Mouse (Mus musculus) midbrain, embryonic 14.5 days (tissue): ENCODE data around the gene Kat2a. TPM values are rescaled to one million over a fixed set of nuclear protein-coding genes. Genes with fewer than 3 reads are reported as not detected.
A peak's percentile ranks its signal among the peaks of the same experiment; 100 is the strongest.

Experiments
- ATAC-seq: fragments of 200-750 bp; cut with Nextera tagmentation; 2 replicates; pipeline ENCODE4 v1.8.0; 2017; ENCODE audit warnings: moderate number of reproducible peaks, moderate library complexity; ENCODE audit not compliant: low FRiP score, low TSS enrichment
- DNase-seq: peaks from one replicate; pipeline ENCODE4 v3.0.0-alpha.2; 2015
- H3K27ac ChIP-seq: fragments of 300-500 bp; sonication (generic); replicated peaks from 2 replicates; pipeline ENCODE4 v1.5.1; 2014; ENCODE audit warnings: mild to moderate bottlenecking, low read depth, low read length, moderate library complexity
- H3K27me3 ChIP-seq: fragments of 300-500 bp; sonication (generic); 2 replicates; pipeline ENCODE4 v1.6.1; 2014; ENCODE audit warnings: low read length, control low read depth, mixed read lengths; ENCODE audit not compliant: control insufficient read depth, insufficient read depth
- H3K36me3 ChIP-seq: fragments of 300-500 bp; sonication (generic); 2 replicates; pipeline ENCODE4 v1.6.1; 2014; ENCODE audit warnings: low read length, control low read depth; ENCODE audit not compliant: control insufficient read depth, insufficient read depth
- H3K4me1 ChIP-seq: fragments of 300-500 bp; sonication (generic); 2 replicates; pipeline ENCODE4 v1.6.1; 2014; ENCODE audit warnings: mild to moderate bottlenecking, antibody characterized with exemption, low read length, control low read depth; ENCODE audit not compliant: control insufficient read depth, insufficient read depth
- H3K4me2 ChIP-seq: fragments of 300-500 bp; sonication (generic); 2 replicates; pipeline ENCODE4 v1.6.1; 2014; ENCODE audit warnings: mild to moderate bottlenecking, low read length, moderate library complexity
- H3K4me3 ChIP-seq: fragments of 300-500 bp; sonication (generic); replicated peaks from 2 replicates; pipeline ENCODE4 v1.5.1; 2014; ENCODE audit warnings: low read depth, low read length
- H3K9ac ChIP-seq: fragments of 300-500 bp; sonication (generic); replicated peaks from 2 replicates; pipeline ENCODE4 v1.6.1; 2014; ENCODE audit warnings: mild to moderate bottlenecking, low read length, moderate library complexity
- H3K9me3 ChIP-seq: fragments of 300-500 bp; sonication (generic); 2 replicates; pipeline ENCODE4 v1.6.1; 2016; ENCODE audit warnings: low read length, control low read depth, mixed read lengths; ENCODE audit not compliant: control insufficient read depth
- WGBS: fragments of 180-500 bp; shearing (Covaris S2); extraction: QIAGEN DNeasy Blood & Tissue Kit; methylation state at CpG from one replicate; pipeline ENCODE4 v1.1.7; 2014; 5-methylcytosine and 5-hydroxymethylcytosine counted together
- polyA plus RNA-seq: library from polyadenylated mRNA; unstranded; fragments of >200 nt; fragmentation: Nextera tagmentation; extraction: Ambion mirVana; gene quantifications from 2 replicates; pipeline ENCODE4 v1.2.1, GENCODE M21; 2014

The Kat2a gene
- polyA plus RNA-seq, 1 experiment from 2014 or later, result 53.7 TPM

DNA sequence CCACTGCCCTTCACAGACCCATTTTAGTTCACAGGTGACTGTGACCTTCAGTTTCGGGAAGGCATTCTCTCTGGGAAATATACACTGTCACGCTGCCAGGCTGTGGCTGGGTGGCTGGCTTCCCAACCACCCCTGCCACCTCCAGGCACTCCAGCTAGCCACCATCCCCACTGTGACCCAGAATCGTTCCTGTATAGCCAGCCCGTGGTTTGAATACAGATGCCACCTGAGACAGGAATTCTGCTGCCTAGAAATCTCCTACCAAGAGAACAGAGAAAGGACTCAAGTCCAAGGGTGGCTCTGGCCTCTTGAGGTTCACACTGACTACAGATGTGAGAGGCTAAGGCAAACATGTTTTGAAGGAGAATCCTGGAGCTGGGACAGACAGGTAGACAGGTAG is 6.6 kb upstream of the Kat2a start:
- H3K9me3 ChIP-seq, result no peaks in the 10 kb centered on the region
- DNase-seq (no peak), ATAC-seq (no peak)
- no peak overlapping the region for H3K27ac ChIP-seq
- H3K36me3 ChIP-seq, result peaks cover 43% of the 10 kb centered on the region
- no peaks in the 10 kb centered on the region for H3K27me3 ChIP-seq
- H3K4me1 ChIP-seq, result peaks cover 6% of the 10 kb centered on the region
- WGBS, result 86% methylated on average over 4 of the region's 4 CpGs
- no peak overlapping the region for H3K4me2 ChIP-seq
- H3K9ac ChIP-seq, result no peak overlapping the region
- no peak overlapping the region for H3K4me3 ChIP-seq

- H3K4me1 ChIP-seq, result peaks cover 9% of the 10 kb centered on the region
- no peak for ATAC-seq
These were observed 6.2 kb upstream of the Kat2a start for GRCm38 (mm10) chr11:100718462-100718861.

DNA sequence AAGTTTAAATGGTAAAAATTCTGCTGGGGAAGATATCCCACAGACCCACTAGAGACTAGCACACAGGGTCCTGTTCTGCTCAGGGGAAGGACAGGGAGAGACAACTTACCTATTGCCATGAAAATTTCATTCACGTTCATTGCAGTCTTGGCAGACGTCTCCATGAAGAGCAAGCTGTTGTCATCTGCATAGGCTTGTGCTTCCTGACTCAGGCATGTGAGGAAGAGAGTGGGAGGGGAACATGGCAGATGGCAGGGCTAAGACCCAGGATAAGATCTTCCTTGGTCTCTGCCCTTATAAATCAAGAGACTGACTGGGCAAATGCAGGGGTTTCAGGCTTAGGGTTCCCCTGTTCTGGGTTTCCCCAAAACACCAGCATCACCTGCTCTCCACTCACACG is 4.4 kb upstream of the Kat2a start:
- H3K27me3 ChIP-seq, result no peaks in the 10 kb centered on the region
- no peak overlapping the region for H3K4me2 ChIP-seq
- peaks cover 11% of the 10 kb centered on the region for H3K4me1 ChIP-seq
- H3K4me3 ChIP-seq, result no peak overlapping the region
- no peak overlapping the region for H3K27ac ChIP-seq
- no peaks in the 10 kb centered on the region for H3K9me3 ChIP-seq
- ATAC-seq (no peak), DNase-seq (no peak)
- H3K36me3 ChIP-seq, result peaks cover 43% of the 10 kb centered on the region
- H3K9ac ChIP-seq, result no peak overlapping the region
- 91% methylated on average over 3 of the region's 3 CpGs for WGBS

More at GRCm38 (mm10) chr11:100718462-100718861, 6.2 kb upstream of the Kat2a start:
- DNase-seq, result no peak
- Histone ChIP-seq H3K27me3 (no peaks in the 10 kb centered on the region), H3K36me3 (peaks cover 43% of the 10 kb centered on the region), H3K27ac (no peak overlapping the region), H3K4me2 (no peak overlapping the region), H3K4me3 (no peak overlapping the region), H3K9me3 (no peaks in the 10 kb centered on the region), H3K9ac (no peak overlapping the region)
- WGBS, result 94% methylated on average over 7 of the region's 7 CpGs

DNA sequence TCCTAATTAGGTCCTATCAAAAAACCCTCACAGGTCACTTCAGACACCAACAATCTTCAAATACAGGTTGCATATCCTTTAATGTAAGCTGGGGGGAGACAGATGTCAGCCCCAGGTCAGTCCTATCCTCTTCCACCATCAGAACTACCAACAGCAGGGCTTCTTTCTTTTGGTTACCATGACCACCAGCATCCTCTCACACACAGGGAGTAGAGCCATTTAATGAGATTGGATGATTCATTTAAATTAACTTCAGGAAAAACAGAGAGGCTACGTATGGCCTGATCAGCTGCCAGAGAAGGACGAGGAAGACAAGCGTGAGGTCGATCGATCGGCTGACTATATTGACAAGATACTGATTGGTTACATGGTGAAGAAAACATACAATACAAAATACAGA is 2.7 kb upstream of the Kat2a start:
- DNase-seq (no peak), ATAC-seq (no peak)
- no peaks in the 10 kb centered on the region for H3K27me3 ChIP-seq
- peaks cover 47% of the 10 kb centered on the region for H3K36me3 ChIP-seq
- H3K27ac ChIP-seq, result no peak overlapping the region
- no peak overlapping the region for H3K9ac ChIP-seq
- no peak overlapping the region for H3K4me3 ChIP-seq
- 77% methylated on average over 6 of the region's 6 CpGs for WGBS
- H3K9me3 ChIP-seq, result no peaks in the 10 kb centered on the region
- H3K4me2 ChIP-seq, result no peak overlapping the region
- H3K4me1 ChIP-seq, result peaks cover 18% of the 10 kb centered on the region

DNA sequence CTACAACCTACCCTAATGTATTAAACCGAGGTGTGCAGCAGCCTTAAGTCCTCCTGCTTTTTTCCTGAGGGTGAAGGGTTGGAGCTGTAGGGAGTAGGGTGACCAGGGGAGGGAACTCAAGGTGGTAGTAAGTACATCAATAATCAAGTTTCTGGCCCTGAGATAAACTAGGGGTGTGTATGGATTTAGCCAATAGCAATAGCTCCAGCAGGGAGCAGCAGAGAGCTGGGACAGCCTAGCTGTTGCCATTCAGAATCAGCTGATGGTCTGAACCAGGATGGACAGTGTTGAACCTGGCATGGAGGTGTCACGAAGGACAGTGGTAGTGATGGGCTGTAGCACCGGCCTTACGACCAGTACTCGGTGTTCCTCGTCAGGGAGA is 2.3 kb upstream of the Kat2a start:
- Histone ChIP-seq H3K36me3 (peaks cover 43% of the 10 kb centered on the region), H3K4me2 (no peak overlapping the region), H3K9ac (no peak overlapping the region), H3K27ac (no peak overlapping the region), H3K27me3 (no peaks in the 10 kb centered on the region), H3K9me3 (no peaks in the 10 kb centered on the region), H3K4me1 (peaks cover 18% of the 10 kb centered on the region), H3K4me3 (no peak overlapping the region)
- ATAC-seq, result no peak
- DNase-seq, result peak; percentile 90
- WGBS, result 46% methylated on average over 6 of the region's 6 CpGs

- DNase-seq (peak; percentile 53), ATAC-seq (no peak)
- Histone ChIP-seq H3K4me2 (peak within 1 kb of the TSS; percentile 64), H3K36me3 (peaks cover 45% of the 10 kb centered on the region), H3K27me3 (no peaks in the 10 kb centered on the region), H3K4me3 (no peak within 1 kb of the TSS), H3K9ac (no peak within 1 kb of the TSS; the same call in 1 of the 2 replicates), H3K9me3 (no peaks in the 10 kb centered on the region), H3K27ac (no peak within 1 kb of the TSS), H3K4me1 (peaks cover 18% of the 10 kb centered on the region)
- WGBS, result 8% methylated on average over 38 of the region's 38 CpGs
These were observed 1.7 kb upstream of the Kat2a start, which contains the start of gene Hspb9 for GRCm38 (mm10) chr11:100713735-100714533. TSS of gene Hspb9 (plus strand) at chr11:100713850.

- no peak overlapping the region for H3K27ac ChIP-seq
- no peak overlapping the region for H3K4me3 ChIP-seq
- WGBS, result 60% methylated on average over 4 of the region's 4 CpGs
- peaks cover 48% of the 10 kb centered on the region for H3K36me3 ChIP-seq
- DNase-seq (no peak), ATAC-seq (no peak)
- H3K9ac ChIP-seq, result no peak overlapping the region
- H3K4me2 ChIP-seq, result no peak overlapping the region
- no peaks in the 10 kb centered on the region for H3K27me3 ChIP-seq
- H3K9me3 ChIP-seq, result no peaks in the 10 kb centered on the region
- H3K4me1 ChIP-seq, result peaks cover 18% of the 10 kb centered on the region
These were observed 909 bp upstream of the Kat2a start for GRCm38 (mm10) chr11:100713174-100713573.

GRCm38 (mm10) chr11:100710977-100711376 is 1.3 kb downstream of the Kat2a start:
- 94% methylated on average over 4 of the region's 4 CpGs for WGBS
- peaks cover 18% of the 10 kb centered on the region for H3K4me1 ChIP-seq
- peak overlapping the region; percentile 64 for H3K4me2 ChIP-seq
- peaks cover 47% of the 10 kb centered on the region for H3K36me3 ChIP-seq
- no peak overlapping the region for H3K4me3 ChIP-seq
- no peak for ATAC-seq
- DNase-seq, result no peak
- no peaks in the 10 kb centered on the region for H3K9me3 ChIP-seq
- no peaks in the 10 kb centered on the region for H3K27me3 ChIP-seq
- no peak overlapping the region for H3K27ac ChIP-seq
- H3K9ac ChIP-seq, result no peak overlapping the region

DNA sequence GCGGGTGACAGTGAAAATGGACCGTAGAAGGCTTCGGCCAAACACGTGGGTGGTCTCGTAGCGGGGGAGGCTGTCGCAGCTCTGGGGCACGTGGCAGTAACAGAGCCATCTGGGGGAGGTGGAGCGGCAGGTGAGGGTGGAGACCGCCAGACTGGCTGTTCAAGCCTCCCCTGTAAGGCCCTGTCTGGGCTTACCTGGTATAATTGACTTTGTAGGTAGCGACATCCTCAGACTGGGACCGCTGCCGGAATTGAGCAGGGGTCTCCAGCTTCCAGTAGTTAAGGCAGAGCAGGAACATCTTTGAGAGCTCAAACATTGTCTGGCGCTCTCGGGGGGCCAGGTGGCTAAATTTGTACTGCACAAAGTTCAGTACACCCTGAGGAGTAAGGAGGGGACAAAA is 1.7 kb downstream of the Kat2a start:
- no peaks in the 10 kb centered on the region for H3K27me3 ChIP-seq
- no peaks in the 10 kb centered on the region for H3K9me3 ChIP-seq
- no peak overlapping the region for H3K4me2 ChIP-seq
- H3K4me3 ChIP-seq, result no peak overlapping the region
- 94% methylated on average over 15 of the region's 15 CpGs for WGBS
- no peak for ATAC-seq
- no peak overlapping the region for H3K9ac ChIP-seq
- DNase-seq, result no peak
- peaks cover 18% of the 10 kb centered on the region for H3K4me1 ChIP-seq
- no peak overlapping the region for H3K27ac ChIP-seq
- H3K36me3 ChIP-seq, result peaks cover 47% of the 10 kb centered on the region
